Mouse (Mus musculus) gastrocnemius, adult 8-10 months (tissue): ENCODE results near the gene Zfp526. TPM values are rescaled to one million over a fixed set of nuclear protein-coding genes. Genes with fewer than 3 reads are reported as not detected.

Source experiments
- DNase-seq, 2 experiments: peaks; one replicate each; pipeline ENCODE4 v3.0.0; 2022; ENCODE audit warnings: low spot score in 2 of 2
- total RNA-seq, 4 experiments: library from RNA; stranded (reverse); gene quantifications; 2 replicates each; pipeline ENCODE4 v1.2.4; 2022

Gene Zfp526
- total RNA-seq = 1 to 10 TPM; 5.5 to 6.4 (median 6.1) TPM

DNA sequence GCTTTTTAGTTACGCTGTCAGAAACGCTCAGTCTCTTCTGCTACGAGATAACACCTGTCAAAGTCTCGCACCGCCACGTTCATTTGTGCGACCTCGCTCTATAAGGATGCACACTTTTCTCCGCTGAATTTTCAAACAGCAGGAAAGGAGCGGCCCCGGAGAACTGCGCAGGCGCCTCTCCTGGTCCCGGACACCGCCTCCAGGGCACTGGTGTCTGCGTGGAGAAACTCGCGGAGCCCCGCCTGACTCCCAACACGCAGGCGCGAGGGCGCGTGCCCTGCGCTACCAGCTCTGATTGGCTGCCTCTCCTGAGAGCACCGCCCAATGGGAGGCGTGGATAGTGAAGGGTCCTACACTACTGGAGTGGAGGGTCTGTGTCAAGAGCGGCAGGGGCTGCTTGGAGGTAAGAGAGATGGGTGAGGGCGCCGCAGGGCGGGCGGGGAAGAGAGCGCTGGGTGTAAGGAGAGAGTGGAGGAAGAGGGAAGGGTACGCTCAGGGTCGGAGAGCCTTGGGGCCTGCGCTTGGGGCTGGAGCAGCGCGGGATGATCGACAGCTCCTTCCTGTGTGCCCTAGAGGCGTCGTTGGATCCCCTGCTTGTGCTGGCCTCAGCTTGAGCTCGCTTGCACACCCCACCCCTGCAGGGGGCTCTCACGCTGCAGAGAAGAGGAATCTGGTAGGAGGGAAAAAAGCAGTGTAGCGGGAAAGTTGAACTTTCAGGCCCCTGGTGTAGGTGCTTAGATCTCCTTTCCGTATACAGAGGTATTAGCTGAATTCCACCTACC is at the start of gene Zfp526:
Gene Zfp526 (plus strand): TSS at position 324 of the 782 bp plus-strand sequence.
- peak; percentile 94 to 97 for DNase-seq

DNA sequence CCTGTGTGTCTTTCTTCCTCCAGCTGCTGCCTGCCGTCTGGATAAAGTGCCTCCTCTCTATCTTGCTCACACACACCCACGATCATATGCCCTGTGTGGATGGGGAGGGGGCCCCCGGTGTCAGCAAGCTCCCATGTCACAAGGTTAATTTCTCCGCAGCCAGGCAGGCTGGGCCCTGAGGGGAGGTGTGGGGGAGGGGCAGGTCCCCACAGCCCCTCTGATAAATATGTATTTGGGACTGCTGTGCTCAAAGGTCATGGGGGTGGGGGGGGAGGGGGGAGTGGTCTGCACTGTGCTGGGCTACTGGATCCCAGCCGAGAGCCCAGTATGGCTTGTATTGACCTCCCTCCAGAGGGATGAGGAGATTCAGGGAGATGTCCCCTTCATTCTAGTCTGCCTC is 48.6 kb upstream of the Zfp526 start:
- no peak for DNase-seq

DNA sequence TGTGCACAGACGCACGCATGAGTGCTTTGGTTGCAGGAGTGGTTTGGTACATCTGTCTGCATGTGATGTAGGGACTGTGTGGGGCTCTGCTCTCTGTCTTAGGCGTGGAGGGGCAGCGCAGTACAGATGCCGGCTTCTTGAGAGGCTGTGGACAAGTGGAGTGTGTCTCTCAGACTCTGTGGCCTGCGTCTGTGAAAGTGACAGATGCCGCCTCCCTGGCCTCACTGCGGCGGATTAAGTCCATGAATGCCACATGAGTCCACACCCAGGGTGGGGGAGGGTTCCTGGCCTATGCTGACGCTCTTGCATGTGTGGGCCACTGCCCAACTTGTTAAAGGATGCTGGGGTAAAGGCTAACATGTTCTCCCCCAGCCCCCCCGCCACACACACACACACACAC is 46.9 kb upstream of the Zfp526 start:
- DNase-seq = no peak

DNA sequence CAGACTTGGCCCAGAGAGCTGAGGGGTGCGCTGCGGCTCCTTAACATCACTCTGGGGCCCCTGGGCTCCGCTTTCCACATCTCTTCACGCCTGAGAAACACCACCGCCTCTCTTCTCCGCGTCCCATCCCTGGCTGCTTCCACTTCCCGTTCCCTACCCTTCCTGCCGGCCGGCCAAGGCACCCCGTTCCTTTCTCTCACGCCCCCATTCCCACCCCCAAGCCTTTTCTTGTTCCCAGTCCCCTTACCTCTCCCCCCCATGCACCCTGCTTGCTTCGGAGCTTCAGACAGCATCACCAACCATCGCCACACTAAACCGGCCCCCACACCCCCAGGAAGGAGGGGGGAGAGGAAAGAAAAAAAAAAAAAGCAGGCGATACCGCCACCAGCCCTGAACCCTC is 42.9 kb upstream of the Zfp526 start:
- no peak for DNase-seq

DNA sequence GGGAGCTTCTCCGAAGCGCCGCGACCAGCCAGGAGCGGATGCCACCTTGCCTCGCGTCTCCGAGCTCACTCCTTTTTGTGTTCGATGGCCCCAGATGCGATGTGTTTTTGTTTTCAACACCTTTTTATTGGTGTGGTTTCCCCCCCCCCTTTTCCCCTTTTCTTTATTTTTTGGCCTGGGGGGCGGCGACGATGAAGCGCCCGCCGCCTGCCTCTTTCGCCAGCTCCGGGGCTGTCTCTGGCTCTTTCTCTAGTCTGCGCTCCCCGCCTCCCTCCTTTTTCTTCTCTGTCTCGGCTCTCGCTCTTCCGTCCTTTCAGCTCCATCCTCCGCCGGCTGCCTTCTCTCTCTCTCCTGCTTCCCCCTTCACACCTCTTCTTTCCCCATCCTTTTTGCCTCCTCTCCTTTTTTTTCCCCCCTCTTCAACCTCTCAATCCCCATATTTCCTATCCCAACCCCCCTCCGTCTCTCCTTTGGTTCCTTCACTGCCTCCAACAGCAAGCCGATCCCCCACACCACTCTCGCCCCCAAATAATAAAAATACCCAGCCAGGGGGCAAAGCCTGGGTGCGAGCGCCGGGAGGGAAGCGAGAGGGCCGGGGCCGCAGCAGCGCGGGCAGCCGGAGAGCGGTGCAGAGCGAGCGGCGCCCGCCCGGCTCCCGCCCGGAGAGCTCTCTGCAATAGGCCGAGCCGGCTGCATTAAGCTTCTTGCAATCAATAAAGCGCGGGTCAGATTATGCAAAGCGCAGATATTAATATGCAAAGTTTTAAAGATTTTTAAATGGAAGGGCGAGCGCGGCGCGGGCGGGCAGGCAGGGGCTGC is 42.2 kb upstream of the Zfp526 start:
- no peak for DNase-seq

DNA sequence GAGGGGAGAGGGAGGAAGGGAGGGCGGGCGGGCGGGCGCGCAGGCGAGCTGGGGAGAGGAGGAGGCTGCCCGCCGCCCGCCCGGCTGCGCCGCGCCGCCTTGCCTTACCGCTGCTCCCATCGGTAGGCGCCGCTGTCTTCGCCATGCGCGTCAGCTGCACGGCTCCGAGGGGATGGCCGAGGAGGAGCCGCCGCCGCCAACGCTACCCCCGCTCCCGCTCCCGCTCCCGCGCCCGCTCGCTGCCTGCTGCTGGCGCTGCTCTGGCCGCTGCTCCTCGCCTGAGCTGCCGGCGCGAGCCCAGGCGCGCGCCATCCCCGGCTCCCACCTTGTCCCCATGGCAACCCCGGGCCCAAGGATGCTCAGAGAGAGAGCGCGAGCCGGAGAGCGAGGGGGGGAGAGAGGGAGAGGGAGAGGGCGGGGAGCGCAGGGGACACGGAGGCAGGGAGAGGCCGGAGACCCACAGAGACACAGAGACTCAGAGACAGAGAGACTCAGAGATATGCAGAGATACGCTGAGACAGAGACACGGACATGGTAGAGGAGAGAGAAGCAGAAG is 41.5 kb upstream of the Zfp526 start, which contains the start of gene Pou2f2:
Gene Pou2f2 (minus strand): TSS at position 121 of the 556 bp plus-strand sequence.
- peak; percentile 14 to 32 for DNase-seq

DNA sequence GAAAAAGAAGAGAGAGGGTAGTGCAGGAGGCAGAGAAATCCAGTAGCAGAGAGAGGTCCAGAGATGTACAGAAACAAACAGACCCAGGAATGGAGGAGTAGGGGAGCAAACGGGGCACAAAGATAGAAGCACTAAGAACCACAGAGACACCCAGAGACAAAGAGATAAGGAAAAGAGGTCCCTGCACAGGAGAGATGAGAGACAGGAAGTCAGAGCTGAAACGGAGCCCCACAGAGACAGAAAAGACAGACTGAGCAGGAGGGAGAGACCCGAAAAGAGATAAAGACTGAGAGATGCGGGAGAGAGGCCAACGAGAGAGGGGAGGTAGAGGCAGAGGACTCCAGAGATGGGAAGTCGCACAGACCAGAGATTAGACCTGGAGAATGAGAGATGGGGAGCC is 40.7 kb upstream of the Zfp526 start:
- no peak for DNase-seq

DNA sequence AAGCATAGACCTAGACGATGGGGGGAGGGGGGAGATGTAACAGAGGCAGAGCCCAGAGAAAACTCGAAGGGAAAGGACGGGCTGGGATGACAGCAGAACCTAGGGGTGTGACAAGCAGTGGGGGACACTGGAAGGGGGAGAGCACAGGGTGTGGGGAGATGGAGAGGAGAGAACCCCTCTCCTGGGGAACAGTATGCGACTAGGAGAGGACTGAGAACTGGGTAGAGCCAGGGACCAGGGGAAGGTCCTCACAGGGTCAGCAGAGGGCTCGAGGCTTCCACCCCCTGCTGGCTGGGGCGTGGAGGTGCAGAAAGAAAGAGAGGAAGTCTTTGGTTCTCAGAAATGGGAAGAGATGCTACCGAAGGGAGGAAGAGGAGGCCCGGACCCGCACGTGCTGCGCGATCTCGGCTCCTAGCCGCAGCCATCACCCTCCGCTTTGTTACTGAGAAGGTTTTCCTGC is 39.9 kb upstream of the Zfp526 start:
- DNase-seq = no peak

DNA sequence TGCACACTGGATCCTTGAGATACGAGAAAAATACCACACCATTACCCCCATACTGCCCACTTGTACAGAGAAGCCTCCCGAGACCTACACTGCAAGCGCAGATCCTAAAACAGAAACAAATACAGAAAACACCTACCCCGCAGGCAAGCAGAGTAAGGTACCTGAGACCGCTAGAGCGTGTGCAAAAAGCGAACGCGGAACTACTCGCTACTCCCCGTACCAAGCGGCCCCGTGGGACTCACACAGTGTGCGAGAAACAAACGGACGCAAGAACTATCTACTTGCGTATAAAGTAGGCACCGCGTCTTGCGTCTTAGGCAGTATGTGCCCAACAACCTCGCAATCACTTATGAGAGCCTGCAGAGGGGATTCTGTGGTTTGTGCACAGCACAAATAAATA is 39.4 kb upstream of the Zfp526 start:
- no peak for DNase-seq

DNA sequence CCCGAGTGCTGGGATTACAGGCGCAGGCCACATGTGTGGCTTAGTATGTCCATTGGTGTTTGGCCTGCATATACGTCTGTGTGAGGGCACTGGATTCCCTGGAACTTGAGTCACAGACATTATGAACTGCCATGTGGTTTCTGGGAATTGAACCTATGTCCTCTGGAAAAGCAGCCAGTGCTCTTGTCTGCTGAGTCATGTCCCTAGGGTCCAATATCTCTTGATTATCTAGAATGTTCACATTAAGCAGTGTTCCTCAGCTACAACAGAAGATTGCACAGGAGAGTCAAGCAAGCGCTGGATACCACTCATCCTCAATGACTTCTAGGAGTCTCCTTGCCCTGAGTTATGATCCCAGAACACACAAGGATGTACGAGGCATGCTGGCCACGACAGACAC is 37.1 kb upstream of the Zfp526 start:
- DNase-seq = no peak

DNA sequence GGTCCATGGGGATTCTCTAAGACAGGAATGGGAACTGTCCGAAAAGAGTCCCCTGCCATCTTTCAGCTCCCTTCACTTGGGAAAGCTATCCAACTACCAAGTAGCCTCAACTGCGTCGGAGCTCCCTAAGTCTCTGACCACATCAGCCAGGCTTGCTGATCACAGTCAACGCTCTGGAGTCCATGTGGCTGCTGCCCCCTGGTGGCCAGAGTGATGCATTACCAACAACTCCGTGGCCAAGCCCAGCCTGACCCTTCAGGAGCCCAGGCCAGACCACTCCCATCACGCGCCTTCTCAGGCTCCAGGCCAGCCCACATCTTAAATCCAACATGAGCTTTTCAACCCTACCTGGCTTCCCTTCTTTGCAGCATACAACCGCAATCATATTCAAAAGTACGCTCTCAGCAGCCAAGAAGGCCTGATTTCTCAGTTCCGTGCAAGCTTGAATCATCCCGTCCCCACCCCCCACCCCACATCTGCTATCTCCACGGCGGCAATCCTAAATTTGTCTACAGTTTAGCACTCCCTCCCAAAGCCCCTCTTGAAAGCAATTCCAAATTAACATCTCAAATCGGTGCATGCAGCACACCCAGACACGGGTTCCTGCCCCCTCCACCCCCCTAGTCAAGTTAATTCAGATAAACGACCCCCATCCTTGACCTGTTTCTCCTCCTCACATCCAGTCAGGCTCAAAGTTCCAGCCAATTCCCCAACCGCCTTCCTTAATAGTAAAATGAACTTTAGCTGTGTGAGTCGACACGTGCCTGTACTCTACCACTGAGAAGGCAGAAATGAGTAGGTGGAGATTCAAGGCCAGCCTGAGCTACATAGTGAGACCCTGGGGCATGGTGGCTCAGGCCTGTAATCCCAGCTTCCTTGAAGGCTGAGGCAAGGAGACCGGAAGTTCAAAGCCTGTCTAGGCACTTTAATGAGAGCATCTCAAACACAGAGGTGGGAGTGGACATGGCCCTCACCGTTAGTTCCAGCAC is 33.3 kb upstream of the Zfp526 start:
- peak; percentile 63 to 73 for DNase-seq

DNA sequence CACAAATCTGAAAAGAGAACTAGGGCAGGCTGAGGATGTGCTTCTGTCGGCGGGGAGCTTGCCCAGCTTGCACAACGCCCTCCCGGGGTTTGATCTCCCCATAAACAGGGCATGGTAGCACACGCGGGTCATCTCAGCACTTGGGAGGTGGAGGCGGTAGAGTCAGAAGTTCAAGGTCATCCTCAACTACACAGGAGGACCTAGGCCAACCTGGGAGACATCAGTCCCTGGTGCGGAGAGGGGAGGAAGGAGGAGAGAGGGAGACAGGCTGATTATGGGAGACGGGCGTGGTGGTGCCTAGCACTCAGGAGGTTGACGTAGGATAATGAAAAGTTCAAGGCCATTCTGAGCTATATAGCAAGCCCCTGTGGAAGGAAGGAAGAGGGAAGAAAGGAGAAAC is 30.4 kb upstream of the Zfp526 start:
- DNase-seq = no peak

DNA sequence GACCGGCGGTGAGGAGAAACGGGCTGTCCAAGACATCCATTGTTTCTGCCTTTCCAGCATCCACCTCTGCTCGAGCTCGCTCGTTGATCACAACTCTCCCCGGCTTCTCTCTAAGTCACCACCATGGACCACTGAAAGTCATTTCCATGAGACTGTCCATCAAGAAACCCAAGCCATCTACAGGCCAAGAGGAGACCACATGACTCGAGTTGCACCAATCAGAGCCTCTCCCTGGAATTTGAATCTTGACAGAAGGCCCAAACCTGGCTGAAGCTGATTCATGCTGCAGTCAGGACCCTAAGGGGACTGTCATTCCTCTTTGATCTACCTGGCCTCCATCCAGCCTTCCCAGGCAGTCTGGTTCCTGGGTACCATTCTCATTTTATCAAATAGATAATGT is 29.1 kb upstream of the Zfp526 start:
- no peak for DNase-seq

DNA sequence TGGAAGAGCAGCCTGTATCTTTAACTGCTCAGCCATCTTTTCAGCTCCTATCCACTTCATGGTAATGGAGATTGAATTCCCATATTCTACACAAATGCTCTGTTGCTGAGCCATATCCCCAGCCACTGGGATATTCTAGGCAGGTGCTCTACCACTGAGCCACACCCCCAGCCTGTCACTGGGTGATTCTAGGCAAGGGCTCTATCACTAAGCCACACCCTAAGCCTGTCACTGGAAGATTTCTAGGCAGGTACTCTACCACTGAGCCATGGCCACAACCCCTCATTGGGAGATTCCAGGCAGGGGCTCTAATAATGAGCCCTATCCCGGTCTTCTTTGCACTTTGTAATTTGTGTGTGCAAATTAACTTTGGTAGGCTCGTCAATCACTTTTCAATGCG is 26.1 kb upstream of the Zfp526 start:
- DNase-seq = no peak

DNA sequence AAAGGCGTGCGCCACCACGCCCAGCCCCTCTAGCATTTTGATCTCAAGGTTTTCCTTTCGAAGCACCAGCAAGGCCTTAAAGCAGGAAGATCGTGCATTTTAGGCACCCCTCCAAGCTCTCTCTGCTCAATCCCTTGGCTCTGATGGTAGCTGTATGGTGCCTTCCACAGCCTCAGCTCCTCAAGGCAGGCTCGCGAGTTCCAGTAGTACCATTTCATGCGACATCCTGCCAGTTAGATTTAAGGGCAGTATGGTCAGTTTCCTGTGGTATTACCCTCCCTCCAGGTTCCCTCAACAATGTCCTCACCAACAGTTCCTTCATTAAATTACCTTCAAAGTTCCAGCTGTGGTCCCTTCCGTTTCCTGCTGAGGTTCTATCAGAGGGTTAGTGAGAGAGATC is 25.1 kb upstream of the Zfp526 start:
- no peak for DNase-seq

DNA sequence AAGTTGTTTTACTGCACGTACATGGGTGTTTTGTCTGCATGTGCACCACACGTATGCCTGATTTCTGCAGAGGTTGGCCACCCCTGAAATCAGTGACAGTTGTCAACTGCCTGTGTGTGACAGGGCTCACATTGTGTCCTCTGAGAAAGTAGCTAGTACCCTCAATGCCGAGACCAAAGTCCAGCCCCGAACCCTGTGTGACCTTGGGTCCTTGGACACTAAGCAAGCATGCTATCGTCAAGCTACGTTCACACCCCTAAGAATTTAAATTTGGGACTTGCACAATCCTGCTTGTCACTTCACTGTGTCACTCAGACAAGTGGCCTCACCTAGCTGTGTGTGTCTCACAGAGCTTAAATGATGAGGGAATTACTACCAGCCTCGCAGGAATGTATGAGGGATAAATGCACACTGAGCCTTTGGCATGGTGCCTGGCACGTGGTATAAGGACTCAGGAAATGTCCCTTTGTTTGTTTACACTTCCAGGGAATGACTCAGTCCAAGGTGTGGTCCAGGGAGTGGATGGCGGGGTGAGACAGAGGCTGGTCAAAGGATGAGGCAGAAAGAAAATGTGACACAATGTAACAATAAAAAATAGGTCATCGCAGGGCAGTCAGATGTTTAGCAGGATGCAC is 23.7 kb upstream of the Zfp526 start:
- DNase-seq = no peak

DNA sequence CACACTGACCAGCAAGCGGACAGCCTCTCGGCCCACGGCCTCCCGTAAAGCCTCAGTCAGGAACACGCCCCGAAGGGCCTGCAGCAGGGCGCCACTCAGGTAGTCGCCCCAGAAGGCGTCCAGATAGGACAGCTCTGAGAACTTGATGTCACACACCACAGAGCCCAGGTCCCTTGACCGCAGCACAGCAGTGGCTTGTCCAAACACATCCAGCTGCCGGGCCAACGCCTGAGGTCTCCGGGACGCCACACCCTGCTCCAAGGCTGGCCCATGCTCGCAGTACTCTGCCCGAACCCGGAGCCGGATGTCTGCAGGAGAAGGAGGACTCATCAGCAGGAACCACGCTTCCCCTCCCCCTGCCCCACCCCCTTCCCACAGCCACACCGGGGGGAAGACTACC is 17.6 kb upstream of the Zfp526 start:
- DNase-seq = no peak

DNA sequence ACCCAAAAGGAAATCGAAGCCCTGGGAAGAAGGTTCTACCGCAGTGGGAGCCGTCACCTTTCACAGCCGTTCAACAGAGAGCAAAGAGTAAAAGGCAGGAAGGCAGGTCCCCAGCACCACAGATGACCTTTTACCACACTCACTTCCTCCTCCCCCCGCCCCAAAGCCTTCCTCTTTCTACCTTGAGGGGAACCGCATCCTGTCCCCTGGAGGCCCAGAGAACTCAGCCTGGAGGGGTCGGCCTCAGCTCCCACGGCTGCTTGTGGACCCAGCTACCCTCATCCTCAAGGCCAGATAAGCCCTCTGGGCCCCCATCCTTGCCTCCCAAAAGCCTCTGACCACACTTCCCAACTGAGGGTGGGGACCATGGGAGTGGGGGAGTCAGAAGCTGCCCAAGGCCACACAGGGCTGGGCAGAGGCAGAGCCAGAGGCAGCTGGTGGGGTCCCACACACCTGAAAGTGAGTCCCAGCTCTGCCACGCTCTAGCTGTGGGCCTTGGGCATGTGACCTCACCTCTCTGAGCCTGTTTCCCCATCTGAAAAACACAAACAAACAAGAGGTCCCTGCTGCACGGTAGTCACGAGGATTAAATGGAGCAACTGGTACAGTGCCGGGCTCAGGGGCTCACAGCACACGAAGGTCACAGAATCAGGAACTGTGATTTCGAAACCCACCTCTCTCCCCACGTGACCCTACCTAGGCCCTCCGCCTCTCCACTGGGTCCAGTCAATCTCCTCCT is 15.7 kb upstream of the Zfp526 start:
- no peak for DNase-seq

DNA sequence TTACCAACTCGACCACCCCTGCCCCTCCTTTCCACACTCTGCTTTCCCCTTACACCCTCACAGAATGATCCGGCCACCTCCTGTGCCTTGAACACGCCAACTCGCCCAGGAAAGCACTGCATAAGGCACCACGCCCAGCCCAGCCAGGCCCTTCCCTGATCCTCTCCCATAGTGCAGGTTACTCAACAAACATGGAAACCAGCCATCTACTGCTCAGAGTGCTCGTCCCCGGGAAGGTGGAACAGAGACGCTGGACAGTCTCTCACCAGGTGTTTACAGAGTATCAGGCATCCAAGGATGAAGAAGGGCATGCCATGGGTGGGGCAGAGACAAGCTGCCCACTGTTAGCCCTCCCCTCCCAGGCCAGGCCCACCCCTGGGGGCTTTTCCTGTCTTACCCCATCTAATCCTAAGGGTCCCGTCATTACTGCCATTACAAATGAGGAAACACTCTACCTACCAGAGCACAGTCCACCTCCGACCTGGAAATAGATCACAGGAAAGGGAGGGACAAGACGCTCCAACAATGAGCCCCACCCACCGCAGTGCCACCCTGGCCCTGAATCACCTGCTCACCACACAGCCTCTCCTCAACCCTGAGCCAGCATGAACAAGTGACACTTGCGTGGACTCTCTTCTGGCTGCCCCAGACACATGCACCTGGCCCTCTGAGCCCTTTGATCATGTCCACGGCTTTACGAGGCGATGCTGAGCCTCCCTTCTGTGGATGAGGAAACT is 15.0 kb upstream of the Zfp526 start:
- DNase-seq = no peak
